Mouse (Mus musculus): ENCODE measurements around the gene Lyrm4.

The Lyrm4 gene

GRCm38 (mm10) chr13:36117143-36118014 is at the start of gene Lyrm4, which contains the start of gene Fars2:
Lyrm4 (minus strand) TSS chr13:36117526.
Fars2 (plus strand) TSS chr13:36117412.
- DNase-seq (ENCODE audit: inconsistent ontology term) = peak; percentile 98

- no peak for DNase-seq (ENCODE audit: inconsistent ontology term)
Observed at GRCm38 (mm10) chr13:36163898-36164297, 46.6 kb upstream of the Lyrm4 start.

- DNase-seq (ENCODE audit: inconsistent ontology term) = no peak
Observed at GRCm38 (mm10) chr13:36163411-36163810, 46.1 kb upstream of the Lyrm4 start.

- no peak for DNase-seq (ENCODE audit: inconsistent ontology term)
Observed at GRCm38 (mm10) chr13:36156340-36156931, 39.1 kb upstream of the Lyrm4 start.

GRCm38 (mm10) chr13:36152728-36153498 is 35.6 kb upstream of the Lyrm4 start:
- no peak for DNase-seq (ENCODE audit: inconsistent ontology term)

- DNase-seq (ENCODE audit: inconsistent ontology term) = no peak
Observed at GRCm38 (mm10) chr13:36150272-36150671, 32.9 kb upstream of the Lyrm4 start.

GRCm38 (mm10) chr13:36149175-36149939 is 32.0 kb upstream of the Lyrm4 start:
- peak; percentile 67 for DNase-seq (ENCODE audit: inconsistent ontology term)

- no peak for DNase-seq (ENCODE audit: inconsistent ontology term)
Observed at GRCm38 (mm10) chr13:36145601-36146000, 28.3 kb upstream of the Lyrm4 start.

GRCm38 (mm10) chr13:36140247-36141016 is 23.1 kb upstream of the Lyrm4 start:
- no peak for DNase-seq (ENCODE audit: inconsistent ontology term)

- DNase-seq (ENCODE audit: inconsistent ontology term) = no peak
Observed at GRCm38 (mm10) chr13:36139703-36140102, 22.4 kb upstream of the Lyrm4 start.

- no peak for DNase-seq (ENCODE audit: inconsistent ontology term)
Observed at GRCm38 (mm10) chr13:36131992-36132649, 14.8 kb upstream of the Lyrm4 start.

GRCm38 (mm10) chr13:36131401-36131800 is 14.1 kb upstream of the Lyrm4 start:
- DNase-seq (ENCODE audit: inconsistent ontology term) = no peak

- DNase-seq (ENCODE audit: inconsistent ontology term) = no peak
Observed at GRCm38 (mm10) chr13:36129360-36130054, 12.2 kb upstream of the Lyrm4 start.

- DNase-seq (ENCODE audit: inconsistent ontology term) = no peak
Observed at GRCm38 (mm10) chr13:36120606-36121005, 3.3 kb upstream of the Lyrm4 start.

- no peak for DNase-seq (ENCODE audit: inconsistent ontology term)
Observed at GRCm38 (mm10) chr13:36119684-36120083, 2.4 kb upstream of the Lyrm4 start.

GRCm38 (mm10) chr13:36116520-36117142 is 695 bp downstream of the Lyrm4 start:
- DNase-seq (ENCODE audit: inconsistent ontology term) = no peak

GRCm38 (mm10) chr13:36113181-36113580 is 4.1 kb downstream of the Lyrm4 start:
- DNase-seq (ENCODE audit: inconsistent ontology term) = no peak

GRCm38 (mm10) chr13:36111331-36111730 is 6.0 kb downstream of the Lyrm4 start:
- no peak for DNase-seq (ENCODE audit: inconsistent ontology term)

GRCm38 (mm10) chr13:36108528-36108927 is 8.8 kb downstream of the Lyrm4 start:
- DNase-seq (ENCODE audit: inconsistent ontology term) = no peak

Measured in Muller cell, postnatal 12 days (primary cell).